Mouse (Mus musculus) liver, adult 2 months (tissue): Measurements from ENCODE around the gene Ehhadh.

Experiments used
- CTCF ChIP-seq: fragments of 200-500 bp; IDR thresholded peaks from 2 replicates; pipeline ENCODE4 v1.5.1; 2011; ENCODE audit warnings: low read depth, low read length, control low read depth
- POLR2A ChIP-seq: fragments of 200-500 bp; IDR thresholded peaks from 2 replicates; pipeline ENCODE4 v1.6.1; 2011; ENCODE audit warnings: low read length, control low read depth; ENCODE audit not compliant: insufficient read depth; ENCODE audit errors: extremely low read depth

DNA sequence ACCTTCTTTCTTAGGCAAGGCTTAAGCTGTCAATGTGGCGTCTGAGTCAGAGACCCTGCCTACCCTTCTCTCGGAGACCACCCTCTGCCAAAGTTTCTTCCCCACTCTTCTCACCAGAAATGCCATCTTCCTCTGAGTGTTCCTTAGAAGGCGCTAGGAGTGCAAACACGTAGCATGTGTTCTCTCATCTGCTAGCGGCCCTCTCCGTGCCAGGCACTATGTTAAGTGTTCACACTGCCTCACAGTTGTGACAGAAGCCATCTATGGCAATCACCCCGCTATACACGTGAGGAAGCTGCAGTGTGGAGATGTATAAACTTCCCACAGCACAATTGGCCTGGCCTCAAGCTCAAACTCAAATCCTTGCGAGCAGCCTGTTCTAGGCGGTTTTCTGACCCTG, 73.1 kb downstream of the Ehhadh start:
- TF ChIP-seq POLR2A (no peak), CTCF (no peak)
